Mouse (Mus musculus): ENCODE data around the gene Agk. TPM values are rescaled to one million over a fixed set of nuclear protein-coding genes. Genes with fewer than 3 reads are reported as not detected.

Agk gene
- 2.7 and 4.4 TPM in 2 replicates for polyA plus RNA-seq (2012; rRNA removed)

DNA sequence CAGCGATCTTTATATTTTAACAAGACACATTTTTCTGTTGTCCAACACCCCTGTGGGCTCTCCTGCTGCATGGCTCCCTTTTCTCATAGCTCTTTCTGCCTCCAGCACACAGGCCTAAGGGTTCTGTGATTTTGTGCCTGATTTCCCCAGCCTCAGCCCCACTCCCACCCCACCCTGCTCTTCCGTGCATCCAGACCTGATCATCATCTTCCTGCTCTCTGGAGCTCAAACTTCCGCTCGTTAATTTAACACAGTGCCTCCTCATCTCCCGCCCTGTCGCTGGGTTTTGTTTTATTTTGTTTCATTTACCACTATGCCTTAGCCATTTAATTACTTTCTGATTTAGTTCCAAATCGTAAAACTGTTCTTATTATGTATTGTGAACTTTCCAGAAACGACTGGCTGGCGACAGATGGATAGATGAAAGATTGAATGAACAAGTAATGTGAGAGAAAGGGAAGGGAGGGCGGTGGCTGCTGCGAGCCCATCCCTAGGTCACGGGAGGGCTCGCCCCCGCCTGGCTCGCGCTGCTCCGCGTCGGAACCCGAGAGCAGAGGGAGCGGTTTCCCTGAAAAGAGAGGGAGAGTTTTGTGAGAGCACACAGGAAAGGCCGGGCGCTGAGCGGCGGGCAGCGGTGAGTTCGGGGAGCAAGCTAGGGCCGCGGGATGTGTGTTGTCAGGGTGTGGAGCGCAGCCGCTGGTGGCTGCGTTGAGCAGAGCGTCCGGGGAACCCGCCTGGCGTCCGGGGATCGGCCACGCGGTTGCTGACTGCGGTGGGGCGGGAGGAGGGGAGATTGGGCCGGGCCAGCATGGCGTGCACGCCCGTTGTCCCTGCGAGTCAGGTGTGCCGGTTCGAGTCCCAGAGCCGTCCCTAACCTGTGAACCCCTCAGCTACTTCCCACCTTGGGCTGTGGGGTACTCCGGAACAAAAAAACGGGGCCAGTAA, at the start of gene Agk:
TSS of gene Agk (plus strand) at position 276 of the 945 bp plus-strand sequence.
- Histone ChIP-seq H3K36me3 (ENCODE audit: control insufficient read depth, insufficient read depth, low read length) (0 out of 2 replicates have a peak, but pooled peaks cover 2% of the 10 kb centered on the region), H3K27me3 (ENCODE audit: control insufficient read depth, insufficient read depth, low read length) (no peaks in the 10 kb centered on the region), H3K4me3 (ENCODE audit: low read depth, low read length) (peak within 1 kb of the TSS; percentile 81), H3K27ac (ENCODE audit: insufficient read depth, low read depth, low read length) (peak within 1 kb of the TSS; percentile 33; the same call in 1 of the 2 replicates), H3K4me1 (ENCODE audit: control insufficient read depth, insufficient read depth, insufficient read length, low read length) (no peaks in the 10 kb centered on the region)
- 2% methylated on average over 52 of the region's 52 CpGs for WGBS
- TF ChIP-seq POLR2A (IDR thresholded peaks at IDR 0.05; ENCODE audit: low read depth, low read length) (peak; percentile 13; the same call in 1 of the 2 replicates), CTCF (IDR thresholded peaks at IDR 0.05; ENCODE audit: extremely low read depth, insufficient read length, insufficient replicate concordance, low read depth, low read length) (no peak)

DNA sequence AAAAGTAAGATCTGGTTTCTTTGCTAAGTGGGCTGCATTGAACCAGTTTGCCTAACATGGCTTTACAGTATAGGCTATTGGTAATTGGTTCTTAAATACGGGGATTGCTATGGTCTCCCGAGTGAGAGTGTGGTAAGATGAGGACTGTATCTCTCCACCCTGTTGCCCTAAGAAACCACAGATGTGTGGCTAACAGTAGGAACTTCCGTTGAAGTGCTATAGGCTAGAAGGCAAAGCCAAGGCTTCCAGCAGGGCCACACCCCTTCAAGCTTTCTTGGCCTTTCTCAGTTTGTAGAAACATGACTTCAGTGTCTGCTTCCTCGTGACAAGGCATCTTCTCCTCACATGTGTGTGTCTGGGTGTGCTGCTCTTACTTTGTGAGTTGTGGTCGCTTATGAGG, 24.3 kb upstream of the Agk start:
- TF ChIP-seq POLR2A (IDR thresholded peaks at IDR 0.05; ENCODE audit: low read depth, low read length), result no peak
- H3K27me3 ChIP-seq (ENCODE audit: control insufficient read depth, insufficient read depth, low read length), result no peaks in the 10 kb centered on the region; the same call in 1 of the 2 replicates
- no peaks in the 10 kb centered on the region for H3K4me1 ChIP-seq (ENCODE audit: control insufficient read depth, insufficient read depth, insufficient read length, low read length)
- WGBS, result 62% methylated on average over 5 of the region's 5 CpGs
- no peak overlapping the region for H3K4me3 ChIP-seq (ENCODE audit: low read depth, low read length)
- H3K27ac ChIP-seq (ENCODE audit: insufficient read depth, low read depth, low read length), result no peak overlapping the region
- H3K36me3 ChIP-seq (ENCODE audit: control insufficient read depth, insufficient read depth, low read length), result no peaks in the 10 kb centered on the region

DNA sequence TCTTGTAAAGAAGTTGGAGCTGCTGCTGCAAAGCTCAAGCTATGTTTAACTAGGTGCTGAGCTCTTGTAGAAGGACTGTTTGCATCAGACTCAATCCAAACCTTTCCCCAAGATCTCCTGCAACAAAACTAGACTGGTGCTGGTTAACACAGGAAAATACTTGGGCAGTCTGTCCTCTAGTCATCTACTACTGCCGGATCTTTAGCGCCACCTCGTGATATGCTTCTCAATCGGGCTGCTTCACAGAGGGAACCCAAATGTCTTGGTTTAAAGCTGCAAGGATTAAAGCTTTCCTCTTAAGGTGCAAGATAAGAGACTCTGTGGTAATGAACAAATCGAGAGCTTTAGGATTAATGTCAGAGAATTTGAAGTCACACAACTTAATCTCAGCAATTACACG, 21.6 kb upstream of the Agk start:
- H3K27me3 ChIP-seq (ENCODE audit: control insufficient read depth, insufficient read depth, low read length), result no peaks in the 10 kb centered on the region; the same call in 1 of the 2 replicates
- H3K27ac ChIP-seq (ENCODE audit: insufficient read depth, low read depth, low read length), result no peak overlapping the region
- no peak overlapping the region for H3K4me3 ChIP-seq (ENCODE audit: low read depth, low read length)
- no peaks in the 10 kb centered on the region for H3K36me3 ChIP-seq (ENCODE audit: control insufficient read depth, insufficient read depth, low read length)
- WGBS, result 13% methylated on average over 6 of the region's 6 CpGs
- no peaks in the 10 kb centered on the region for H3K4me1 ChIP-seq (ENCODE audit: control insufficient read depth, insufficient read depth, insufficient read length, low read length)
- TF ChIP-seq CTCF (IDR thresholded peaks at IDR 0.05; ENCODE audit: extremely low read depth, insufficient read length, insufficient replicate concordance, low read depth, low read length), result no peak
- TF ChIP-seq POLR2A (IDR thresholded peaks at IDR 0.05; ENCODE audit: low read depth, low read length), result no peak

DNA sequence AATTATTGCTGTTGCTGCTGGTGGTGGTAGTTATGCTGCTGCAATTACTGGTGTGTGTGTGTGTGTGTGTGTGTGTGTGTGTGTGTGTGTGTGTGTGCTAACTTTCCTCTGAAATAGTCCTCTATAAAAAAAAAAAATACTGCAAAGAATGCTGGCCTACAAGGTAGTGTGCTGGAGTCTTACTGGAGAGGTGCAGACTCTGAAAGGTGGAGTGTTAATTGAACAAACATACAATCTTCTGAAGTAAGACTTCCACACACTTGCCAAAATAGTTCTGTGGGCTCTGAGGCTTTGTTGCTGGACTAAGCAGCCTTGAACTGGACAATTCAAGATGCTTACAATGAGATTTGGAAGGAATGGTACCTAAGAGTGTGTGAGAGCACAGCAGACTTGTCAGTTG, 20.0 kb upstream of the Agk start:
- no peak for TF ChIP-seq CTCF (IDR thresholded peaks at IDR 0.05; ENCODE audit: extremely low read depth, insufficient read length, insufficient replicate concordance, low read depth, low read length)
- no peak for TF ChIP-seq POLR2A (IDR thresholded peaks at IDR 0.05; ENCODE audit: low read depth, low read length)
- Histone ChIP-seq H3K4me1 (ENCODE audit: control insufficient read depth, insufficient read depth, insufficient read length, low read length) (no peaks in the 10 kb centered on the region), H3K4me3 (ENCODE audit: low read depth, low read length) (no peak overlapping the region), H3K27me3 (ENCODE audit: control insufficient read depth, insufficient read depth, low read length) (no peaks in the 10 kb centered on the region; the same call in 1 of the 2 replicates), H3K36me3 (ENCODE audit: control insufficient read depth, insufficient read depth, low read length) (no peaks in the 10 kb centered on the region), H3K27ac (ENCODE audit: insufficient read depth, low read depth, low read length) (no peak overlapping the region)

DNA sequence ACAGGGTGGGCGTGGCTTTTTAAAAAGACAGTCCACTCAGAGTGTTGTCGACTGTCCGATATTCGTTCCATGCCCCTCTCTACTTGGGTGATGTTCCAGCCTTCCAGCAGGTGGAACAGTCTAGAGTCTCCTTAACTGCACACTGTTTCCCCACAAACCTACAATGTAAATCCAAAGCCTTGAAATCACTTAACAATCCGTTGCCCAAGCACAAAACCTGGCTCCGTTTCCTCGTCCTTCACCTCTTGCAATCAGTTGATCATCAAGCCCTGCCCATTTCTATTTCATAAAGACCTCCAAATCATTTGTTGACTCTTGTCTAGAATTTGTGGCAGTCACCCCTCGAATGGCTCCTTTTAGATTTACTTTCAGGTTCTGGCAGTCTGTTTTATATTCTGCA, 1.4 kb downstream of the Agk start:
- Histone ChIP-seq H3K4me1 (ENCODE audit: control insufficient read depth, insufficient read depth, insufficient read length, low read length) (no peaks in the 10 kb centered on the region), H3K27me3 (ENCODE audit: control insufficient read depth, insufficient read depth, low read length) (no peaks in the 10 kb centered on the region), H3K36me3 (ENCODE audit: control insufficient read depth, insufficient read depth, low read length) (peaks cover 2% of the 10 kb centered on the region; the same call in 1 of the 2 replicates), H3K27ac (ENCODE audit: insufficient read depth, low read depth, low read length) (no peak overlapping the region), H3K4me3 (ENCODE audit: low read depth, low read length) (no peak overlapping the region)
- WGBS, result 79% methylated on average over 8 of the region's 8 CpGs
- TF ChIP-seq POLR2A (IDR thresholded peaks at IDR 0.05; ENCODE audit: low read depth, low read length) (no peak), CTCF (IDR thresholded peaks at IDR 0.05; ENCODE audit: extremely low read depth, insufficient read length, insufficient replicate concordance, low read depth, low read length) (no peak)

DNA sequence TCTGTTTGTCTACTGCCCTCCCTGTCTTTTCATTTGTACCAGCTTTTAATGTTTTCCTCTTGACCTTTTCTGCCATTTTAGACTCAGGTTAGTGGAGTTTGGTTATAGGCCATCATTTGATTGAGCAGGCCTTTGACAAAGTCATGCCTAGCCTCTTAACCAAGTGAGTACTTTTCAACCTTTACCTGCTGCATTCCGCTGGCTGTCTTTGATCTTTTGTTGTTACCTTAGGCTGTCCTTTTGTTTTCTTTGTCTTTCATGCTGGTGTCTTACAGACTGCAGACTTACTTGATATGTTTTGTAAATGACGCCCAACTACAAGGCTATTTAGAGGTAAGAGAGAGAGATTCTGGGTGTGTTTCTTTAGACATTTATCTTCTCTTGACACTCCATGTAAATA, 8.5 kb downstream of the Agk start:
- no peak for TF ChIP-seq CTCF (IDR thresholded peaks at IDR 0.05; ENCODE audit: extremely low read depth, insufficient read length, insufficient replicate concordance, low read depth, low read length)
- no peak for TF ChIP-seq POLR2A (IDR thresholded peaks at IDR 0.05; ENCODE audit: low read depth, low read length)
- no peak overlapping the region for H3K27ac ChIP-seq (ENCODE audit: insufficient read depth, low read depth, low read length)
- 86% methylated on average over 2 of the region's 2 CpGs for WGBS
- peaks cover 11% of the 10 kb centered on the region for H3K36me3 ChIP-seq (ENCODE audit: control insufficient read depth, insufficient read depth, low read length)
- no peak overlapping the region for H3K4me3 ChIP-seq (ENCODE audit: low read depth, low read length)
- H3K4me1 ChIP-seq (ENCODE audit: control insufficient read depth, insufficient read depth, insufficient read length, low read length), result no peaks in the 10 kb centered on the region
- H3K27me3 ChIP-seq (ENCODE audit: control insufficient read depth, insufficient read depth, low read length), result no peaks in the 10 kb centered on the region

Data from small intestine, adult 2 months (tissue).